Mouse (Mus musculus): Measurements from ENCODE around the gene Sp6. TPM values are rescaled to one million over a fixed set of nuclear protein-coding genes. Genes with fewer than 3 reads are reported as not detected.

Sp6 gene
- total RNA-seq, 2 experiments from 2014 or later: not detected

DNA sequence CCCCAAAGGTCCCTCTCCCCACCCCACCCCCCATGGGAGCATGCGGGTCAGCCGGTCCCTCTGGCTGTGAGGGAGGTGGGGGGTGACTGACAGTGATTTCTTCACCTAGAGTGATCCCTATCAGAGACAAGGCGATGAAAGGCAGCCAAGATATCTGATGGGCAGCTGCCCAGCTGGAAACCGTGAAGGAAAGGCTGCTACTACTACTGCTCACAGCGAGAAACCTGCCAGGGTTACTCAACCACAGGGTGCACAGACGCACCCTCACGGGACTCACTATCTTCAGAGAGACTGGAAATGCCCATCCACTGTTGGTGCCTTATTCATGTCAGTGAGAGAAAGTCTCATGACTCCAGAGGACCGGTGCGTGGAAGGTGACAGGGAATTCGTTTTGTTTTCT, 11.8 kb downstream of the Sp6 start:
- DNase-seq: no peak

DNA sequence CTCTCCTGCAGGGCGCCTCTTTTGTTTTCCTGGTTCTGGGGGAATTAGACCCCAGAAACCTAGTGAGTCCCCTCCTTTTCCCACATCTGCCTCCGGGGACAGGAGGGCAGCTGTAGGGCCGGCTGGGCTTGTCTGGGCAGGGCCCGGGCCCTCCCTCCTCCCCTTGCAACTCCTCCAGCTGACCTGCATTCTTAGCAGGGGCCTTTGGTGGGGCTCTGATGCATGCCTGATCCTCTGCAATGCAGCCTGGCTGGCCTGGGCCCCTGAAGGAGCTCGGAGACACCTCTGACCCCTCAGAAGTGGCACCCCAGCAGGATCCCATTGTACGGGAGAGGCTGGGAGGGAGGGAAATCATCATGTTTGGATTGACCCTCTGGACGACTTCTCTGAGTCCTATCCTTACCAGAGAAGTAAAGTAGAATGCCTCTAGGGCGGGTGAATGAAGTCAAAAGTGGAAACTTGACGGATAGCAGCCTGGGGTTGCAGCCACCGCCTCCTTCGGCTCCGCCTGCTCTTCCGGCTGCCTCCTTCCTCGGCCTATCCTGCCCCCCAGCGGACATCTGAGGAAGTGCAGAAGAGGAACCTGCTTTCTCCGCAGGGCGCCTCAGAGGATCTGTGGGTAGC, 12.6 kb downstream of the Sp6 start:
- DNase-seq: peak; percentile 93

DNA sequence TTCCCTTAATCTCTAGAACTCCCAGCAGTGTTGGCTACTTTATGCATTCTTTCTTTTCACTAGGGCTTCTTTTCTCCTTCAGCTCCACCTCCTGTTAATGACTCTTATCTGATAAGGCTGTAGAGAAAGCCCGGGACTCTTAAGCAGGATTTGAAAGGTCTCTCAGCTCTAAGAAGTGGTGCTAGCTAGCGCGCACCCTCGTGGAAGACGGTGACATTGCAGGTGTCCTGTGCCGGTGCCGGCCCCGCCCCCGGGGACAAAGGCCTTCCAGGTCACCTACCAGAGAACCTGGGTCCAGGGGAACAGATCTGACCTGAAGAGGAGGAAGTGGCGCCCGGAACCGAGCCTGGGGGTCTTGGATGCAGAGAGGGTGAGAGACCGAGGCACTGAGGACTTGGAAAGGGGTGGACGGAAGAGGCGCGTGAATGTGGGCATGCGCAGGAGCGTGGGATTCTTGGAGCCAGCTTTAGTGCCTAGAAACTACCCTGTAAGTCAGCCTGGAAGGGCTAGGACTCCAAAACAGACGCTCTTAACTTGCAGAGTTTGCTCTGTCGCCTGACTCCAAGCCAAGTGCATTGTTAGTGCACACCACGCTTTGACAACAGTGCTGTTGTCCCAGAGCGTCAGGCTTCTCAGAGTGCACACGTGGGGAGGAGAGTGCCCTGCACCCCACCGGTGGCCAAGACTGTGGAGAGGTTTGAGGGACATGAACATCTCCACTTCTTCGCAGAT, 16.7 kb downstream of the Sp6 start, which contains the start of gene Scrn2:
Scrn2 (plus strand) TSS at position 253 of the 732 bp plus-strand sequence.
- DNase-seq: peak; percentile 86

DNA sequence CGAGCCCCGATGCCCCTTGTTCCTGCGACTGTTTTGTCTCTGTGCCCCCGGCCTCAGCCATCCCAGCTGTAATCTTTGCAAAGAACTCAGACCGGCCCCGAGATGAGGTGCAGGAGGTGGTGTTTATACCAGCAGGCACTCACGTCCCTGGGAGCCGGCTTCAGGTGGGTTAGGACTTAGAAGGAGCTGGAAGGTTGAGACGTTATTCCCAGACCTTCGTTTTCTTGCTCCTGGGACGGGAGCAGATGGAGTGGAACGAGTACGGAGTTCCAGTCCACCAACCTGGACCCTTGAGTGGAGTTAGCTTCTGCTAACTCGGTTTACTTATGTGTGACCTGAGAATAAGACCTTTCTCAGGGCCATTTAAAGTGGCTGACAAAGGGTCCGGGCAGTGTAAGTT, 17.2 kb downstream of the Sp6 start:
- no peak for DNase-seq

DNA sequence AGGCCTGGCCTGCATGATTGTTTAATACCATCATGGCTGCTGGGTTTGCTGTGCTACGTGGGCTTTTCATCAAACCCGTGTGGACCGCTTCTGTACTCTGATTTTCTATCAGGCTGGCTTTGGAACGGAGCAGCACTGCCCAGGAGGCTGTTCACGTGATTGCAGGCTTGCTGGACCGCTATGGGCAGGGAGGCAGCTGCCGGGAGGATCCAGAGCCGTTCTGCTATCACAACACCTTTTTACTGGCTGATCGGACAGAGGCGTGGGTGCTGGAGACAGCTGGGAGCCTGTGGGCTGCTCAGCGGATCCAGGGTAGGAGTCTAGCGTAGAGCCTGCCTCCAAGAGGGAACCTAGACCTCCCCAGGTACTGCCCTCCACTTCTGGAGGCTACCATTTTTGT, 18.8 kb downstream of the Sp6 start:
- DNase-seq: no peak

DNA sequence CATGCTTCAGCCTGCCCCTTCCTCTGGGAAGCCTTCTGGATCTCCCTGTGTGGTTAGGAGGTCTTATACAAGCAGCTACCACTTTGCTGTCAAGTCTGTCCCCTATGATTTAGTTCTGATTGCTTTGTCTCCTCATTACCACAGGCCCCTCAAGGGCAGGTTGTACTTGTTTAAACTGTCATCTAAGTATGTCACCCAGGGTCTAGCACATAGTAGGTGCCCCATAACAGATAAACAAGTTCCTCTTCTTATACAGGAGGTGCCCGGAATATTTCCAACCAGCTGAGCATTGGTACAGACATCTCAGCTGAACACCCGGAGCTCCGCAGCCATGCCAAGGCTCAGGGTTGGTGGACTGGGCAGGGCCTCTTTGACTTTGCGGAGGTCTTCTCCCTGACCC, 19.3 kb downstream of the Sp6 start:
- no peak for DNase-seq

DNA sequence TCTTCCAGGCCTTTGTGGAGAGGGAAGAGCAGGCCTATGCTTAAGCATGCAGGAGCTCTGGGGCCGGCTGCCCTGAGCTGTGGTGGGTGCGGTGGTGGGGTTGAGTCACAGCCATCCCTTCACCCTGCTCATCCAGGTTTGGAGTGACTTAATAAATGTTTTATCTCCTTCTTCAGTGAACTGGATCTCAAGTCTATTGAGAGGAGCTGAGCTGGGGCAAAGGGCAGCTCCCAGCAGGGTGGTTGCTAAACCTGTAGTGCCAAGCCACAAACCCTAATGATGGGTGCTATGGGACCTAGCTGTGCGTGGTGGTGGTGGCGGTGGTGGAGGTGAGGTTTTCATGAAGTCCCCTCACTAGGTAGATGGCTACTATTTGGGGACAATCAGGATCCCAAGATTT, 20.6 kb downstream of the Sp6 start:
- DNase-seq: no peak

DNA sequence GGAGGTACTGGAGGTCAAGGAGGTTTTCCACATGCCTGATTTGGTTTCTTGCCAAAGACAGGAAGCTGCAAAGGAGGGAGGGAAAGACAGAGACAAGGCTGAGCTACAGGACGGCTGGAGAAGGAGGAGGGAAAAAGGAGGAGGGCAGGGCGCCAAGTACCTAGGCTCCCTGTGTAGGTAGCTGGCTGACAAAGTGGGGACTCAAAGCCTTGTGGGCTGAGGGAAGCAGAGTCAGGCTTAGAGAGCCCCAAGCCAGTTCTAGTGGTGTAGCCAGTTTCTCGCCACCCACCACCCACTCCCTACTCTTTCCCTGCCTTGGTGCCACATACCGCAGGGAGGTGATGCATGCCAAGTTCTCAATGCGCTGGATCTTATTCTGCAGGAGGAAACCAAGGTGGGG, 22.9 kb downstream of the Sp6 start:
- DNase-seq: no peak

DNA sequence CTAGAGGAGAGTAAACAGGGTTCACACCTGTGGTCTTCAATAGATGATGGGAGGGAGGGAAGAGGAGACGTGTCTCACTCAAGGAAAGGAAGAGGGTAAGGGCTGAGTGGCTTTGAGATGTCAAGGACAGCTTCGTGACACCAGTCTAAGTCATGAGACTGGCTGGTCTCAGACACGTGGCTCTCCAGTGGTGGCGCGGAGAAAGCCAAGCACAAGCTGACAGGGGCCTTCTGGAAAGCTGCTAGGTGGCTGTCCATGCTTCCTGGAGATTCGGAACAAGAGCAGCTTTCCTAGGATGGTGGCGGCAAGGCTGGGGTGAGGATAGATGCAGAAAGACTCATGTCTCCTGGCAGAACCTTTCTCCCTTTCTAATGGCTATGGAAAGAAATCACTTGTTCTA, 25.7 kb downstream of the Sp6 start:
- DNase-seq: no peak

DNA sequence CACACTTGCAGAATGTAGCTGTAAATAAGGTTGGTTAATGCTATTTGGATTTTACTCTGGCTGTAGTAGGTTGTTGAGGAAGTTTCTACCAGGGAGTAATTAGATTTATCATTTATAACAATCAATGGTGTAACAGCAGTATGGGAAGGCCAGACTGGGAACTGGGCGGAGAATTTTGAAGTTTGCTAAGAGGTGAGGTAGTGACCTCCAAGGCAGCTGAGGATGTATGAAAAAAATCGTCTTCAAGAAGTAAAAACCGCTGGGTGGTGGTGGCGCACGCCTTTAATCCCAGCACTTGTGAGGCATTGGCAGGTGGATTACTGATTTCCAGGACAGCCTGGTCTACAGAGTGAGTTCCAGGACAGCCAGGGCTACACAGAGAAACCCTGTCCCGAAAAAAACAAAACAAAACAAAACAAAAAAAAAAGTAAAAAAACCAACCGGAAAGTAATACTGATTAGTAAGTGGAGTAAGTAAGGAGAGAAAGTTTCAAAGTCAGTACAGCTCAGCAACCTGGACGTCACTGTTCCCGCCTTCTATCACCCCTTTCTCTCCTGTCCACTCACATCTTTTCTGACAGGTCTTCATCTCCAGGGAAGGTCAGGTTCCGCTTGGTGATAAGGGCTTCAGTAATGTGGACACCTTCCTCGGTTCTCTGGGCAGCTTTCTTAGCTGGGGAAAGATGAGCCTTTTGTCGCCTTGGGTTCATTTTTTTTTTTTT, 27.3 kb downstream of the Sp6 start:
- no peak for DNase-seq

DNA sequence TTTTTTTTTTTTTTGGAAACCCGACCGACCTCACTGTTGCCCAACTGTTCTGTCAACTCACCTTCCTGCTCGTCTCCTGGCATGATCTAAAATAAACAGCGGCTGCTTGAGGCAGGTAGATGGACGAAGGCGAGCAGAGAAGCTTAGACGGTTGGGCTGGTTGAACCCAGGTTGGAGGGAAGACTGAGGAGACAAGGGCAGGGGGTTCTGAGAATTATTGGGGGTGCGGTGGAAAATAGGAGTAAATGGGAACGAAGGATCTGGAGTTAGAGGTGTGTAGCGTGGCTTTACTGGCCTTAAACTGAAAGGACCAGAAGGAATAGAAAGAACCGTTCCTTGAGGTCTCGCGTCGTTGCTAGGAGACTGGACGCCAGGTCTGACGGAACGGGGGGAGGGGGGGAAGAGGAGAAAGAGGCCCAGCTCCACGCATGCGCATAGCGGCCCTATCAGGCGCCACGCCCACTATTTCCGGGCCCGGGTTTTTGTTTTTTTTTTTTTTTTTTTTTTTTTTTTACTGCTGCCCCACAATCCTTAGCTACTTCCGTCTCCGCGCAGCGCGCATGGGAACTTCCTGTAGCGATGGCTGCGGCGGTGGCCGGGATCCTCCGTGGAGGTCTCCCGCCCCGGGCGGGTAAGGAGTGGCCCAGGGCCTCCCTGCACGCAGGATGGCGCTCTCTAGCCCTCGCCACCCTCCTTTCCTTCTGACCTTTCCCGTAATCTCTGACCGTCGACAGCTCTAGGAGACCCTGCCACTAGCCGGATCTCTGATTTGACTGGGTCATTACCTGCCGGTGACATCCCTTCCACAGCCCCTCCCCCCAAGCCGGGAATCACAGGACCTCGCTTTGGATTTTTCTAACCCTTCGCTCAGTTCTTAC, 28.1 kb downstream of the Sp6 start, which contains the start of the genes Lrrc46 and Mrpl10:
Lrrc46 (minus strand) TSS at position 386 of the 878 bp plus-strand sequence.
Mrpl10 (plus strand) TSS at position 539 of the 878 bp plus-strand sequence.
- DNase-seq: peak; percentile 93

DNA sequence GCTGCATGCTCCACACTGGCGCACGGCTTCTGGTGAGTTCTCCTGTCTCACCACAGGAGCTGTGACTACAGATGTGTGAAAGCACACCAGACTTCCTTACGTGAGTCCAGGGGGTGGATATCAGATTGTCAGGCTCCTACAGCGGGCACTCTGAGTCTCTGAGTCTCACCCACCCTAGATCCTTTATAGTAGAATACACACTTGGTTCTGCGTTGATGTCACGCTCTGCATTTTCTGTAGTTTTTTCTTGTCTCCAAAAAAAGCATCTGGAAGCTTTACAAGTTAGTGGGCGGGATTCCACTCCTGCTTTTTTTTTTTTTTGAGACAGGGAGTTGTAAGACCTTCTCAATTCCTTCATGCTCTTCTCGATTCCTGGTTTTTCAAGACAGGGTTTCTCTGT, 31.7 kb downstream of the Sp6 start:
- DNase-seq: no peak

DNA sequence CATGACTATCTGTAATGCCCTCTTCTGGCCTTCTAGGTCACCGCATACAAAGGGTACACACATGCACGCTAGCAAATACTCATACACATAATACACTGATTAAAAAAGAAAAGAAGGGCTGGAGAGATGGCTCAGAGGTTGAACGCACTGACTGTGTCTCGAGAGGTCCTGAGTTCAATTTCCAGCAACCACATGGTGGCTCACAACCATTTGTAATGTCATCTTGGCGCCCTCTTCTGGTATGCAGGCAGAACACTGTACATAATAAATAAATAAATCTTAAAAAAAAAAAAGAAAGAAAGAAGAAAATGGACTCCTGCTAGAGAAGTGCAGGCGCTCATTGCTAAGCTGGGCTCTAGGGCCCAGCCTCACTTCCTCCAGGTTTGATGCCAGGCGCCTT, 32.7 kb downstream of the Sp6 start:
- no peak for DNase-seq

DNA sequence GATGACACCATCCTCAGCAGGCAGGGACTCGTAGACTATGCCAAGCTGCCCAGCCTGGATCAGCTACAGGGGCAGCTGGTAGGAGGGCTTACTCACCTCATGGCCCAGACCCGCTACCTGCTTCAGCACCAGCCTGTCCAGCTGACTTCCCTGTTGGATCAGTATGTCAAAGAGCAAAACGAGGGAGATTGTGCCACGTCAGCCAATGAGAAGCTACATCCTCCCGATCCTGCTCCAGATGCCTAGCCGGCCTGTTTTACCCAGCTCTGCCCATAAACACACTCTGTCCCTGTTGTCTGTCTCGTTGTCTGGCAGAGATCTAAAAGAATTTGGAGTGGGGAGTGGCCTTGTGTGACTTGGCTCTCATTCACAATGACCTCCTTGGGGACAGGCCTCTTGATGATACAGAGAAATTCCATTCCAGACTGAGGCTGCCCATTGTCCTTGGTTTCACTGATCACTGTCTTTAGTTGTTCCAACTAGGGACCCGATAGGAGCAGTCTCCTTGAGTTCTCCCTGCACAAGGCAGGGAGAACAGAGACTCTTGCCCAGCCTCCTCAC, 35.0 kb downstream of the Sp6 start:
- DNase-seq: no peak

DNA sequence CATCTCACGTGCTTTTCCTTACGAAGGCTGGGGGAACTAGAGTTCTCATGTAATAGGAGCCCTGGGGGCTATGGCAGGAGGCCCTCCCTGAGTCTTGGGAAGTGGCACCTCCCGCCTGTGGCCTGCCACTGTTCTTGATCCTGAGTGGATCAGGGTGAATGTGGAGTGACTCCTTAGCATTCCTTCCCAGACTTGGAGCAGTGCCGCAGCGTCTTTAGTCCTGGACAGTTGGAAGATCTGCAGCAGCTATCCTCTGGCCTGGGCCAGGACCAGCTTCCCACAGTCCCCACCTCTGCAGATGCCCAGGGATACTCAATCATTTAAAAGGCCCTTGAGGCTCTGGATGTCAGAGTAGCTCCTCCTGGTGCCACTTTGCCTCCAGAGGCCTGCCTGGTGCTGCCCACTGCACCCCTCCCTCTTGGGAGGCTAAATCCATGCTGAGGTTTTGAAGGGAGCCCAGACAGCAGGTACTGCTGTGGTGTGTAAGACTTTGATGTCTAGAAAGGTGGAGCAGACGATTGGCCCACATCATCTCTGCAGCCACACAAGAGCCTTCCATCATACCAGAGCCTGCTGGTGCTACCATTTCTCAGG, 36.4 kb downstream of the Sp6 start:
- DNase-seq: no peak

DNA sequence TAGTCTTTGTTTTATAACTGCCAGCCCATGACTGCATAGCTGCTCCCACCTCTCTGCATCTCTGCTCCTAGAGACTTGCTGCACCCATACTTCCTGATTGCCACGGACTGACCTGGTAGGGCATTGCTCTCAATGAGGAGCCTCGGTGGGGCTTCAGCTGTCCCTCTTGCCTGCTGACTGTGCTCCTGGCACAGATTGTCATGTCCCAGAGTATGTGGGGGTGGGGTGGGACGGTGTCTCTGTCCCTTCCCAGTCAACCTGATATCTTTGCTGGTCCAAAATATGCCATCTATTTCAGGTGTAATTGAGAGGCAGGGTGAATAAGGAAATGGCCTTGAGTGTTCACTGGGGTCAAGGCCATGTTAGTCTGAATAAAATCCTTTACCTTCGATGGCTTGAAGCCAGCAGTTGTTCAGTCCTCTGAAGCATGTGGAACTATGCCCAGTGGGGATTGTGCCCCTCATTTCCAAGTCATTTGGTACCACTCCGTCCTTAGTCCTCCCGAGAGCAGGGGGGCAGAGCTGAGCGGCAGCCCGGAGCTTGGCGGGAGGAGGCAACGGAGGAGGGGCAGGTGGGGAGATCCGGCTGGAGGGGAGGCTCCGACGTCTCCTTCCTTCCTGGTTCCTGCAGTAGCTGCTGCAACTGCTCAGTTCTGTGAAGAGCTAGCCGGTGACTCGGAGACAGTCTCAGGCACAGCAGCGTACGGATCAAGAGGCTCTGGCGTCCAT, 37.2 kb downstream of the Sp6 start, which contains the start of gene Osbpl7:
Osbpl7 (plus strand) TSS at position 413 of the 728 bp plus-strand sequence.
- DNase-seq: peak; percentile 83

DNA sequence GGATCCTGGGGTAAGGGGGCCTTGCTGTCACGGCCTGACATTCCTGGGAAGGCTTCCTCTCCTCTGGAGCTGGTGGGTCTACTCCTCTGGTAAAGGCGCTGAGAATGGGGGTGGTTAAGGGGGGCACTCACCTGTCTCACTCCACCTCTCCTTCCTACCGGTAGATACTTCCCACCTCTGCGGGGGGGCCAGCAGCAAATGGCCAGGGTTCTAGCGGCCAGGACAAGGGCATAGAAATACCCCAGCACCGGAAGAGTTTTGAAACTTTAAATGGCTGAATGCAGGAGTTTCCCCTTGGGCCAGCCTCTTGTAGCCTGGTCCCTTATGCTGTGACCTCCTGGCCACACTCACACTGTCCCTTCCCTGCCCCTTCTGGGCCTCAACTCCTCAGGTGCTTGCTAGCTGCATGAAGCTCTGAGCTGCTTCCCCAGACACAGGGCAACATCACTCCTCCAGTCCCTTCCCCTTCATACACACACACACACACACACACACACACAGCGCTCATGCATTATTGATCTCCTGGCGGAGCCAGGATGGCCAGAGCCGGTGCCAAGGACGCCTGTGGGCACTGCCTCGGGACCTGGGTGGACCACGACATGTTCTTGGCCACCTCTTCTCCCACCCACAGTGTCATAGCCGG, 37.9 kb downstream of the Sp6 start:
- no peak for DNase-seq

DNA sequence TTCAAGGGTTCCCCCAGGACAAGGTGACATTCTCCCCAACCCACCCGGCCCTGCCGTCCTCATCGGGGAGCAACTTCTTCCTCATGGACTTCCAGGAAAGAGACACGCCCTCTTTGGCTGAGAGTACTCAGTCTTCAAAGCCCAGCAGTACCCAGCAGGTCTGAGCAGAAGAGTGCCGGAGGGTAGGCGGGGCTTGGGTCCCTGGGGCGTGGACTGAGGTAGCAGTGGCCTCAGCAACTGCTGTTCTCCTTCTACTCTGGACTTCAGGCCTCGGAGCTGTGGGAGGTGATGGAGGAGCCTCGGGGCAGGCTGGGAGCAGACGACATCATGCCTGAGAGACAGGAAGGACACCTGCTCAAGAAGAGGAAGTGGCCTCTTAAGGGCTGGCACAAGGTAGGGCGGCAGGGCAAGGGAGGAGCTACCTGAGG, 39.0 kb downstream of the Sp6 start:
- DNase-seq: no peak

DNA sequence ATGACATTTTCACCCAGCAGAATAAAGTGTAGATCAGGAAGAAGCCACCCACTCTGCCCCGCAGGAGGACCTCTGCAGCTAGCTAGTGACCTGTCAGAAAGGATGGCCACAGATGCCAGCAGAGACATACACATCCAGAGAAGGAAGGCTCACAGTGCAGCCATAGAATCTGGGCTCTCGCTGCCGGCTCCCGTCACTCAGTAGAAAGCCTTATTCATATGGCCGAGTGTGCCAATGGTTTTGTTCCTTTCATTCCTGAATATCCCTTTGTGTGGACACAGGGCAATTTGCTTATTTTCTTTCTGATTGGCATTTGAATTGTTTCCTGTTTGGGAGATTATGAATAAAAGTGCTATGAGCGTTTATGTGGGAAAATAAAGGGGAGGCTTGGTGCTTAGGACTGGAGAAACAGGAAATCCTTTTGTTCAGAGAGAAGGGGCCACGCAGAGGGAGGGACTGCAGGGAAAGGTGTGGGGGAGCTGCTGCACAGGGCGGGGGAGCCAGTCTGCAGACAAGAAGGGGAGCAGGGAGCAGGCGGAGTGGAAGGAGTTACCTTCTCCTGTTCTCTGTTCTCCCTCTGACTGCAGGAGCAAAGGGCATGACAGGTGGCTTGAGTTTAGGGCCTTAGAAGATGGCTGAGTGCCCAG, 50.2 kb downstream of the Sp6 start:
- DNase-seq: no peak

DNA sequence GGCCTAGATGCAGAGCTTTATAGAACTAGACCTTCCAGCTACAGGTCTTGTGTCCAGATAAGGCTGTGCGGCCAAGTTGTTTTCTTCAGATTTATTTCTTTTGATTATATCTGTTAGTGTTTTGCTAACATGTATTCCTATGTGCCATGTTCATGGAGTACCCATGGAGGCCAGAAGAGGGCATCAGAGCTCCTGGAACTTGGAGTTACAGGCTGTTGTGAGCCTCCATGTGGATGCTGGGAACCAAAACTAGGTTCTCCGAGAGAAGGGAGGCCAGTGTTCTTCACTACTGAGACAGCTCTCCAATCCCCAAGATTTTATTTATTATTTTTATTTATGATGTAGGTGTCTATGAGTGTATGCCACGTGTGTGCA, 50.7 kb downstream of the Sp6 start:
- DNase-seq: no peak

Measured in heart, postnatal 4 days (tissue).